Mouse (Mus musculus): ENCODE measurements at regions not wholly inside any gene's neighbourhood (a gene's known extent, or its start where the extent isn't known, plus 50 kb on each side); places are given as distances from the start of the nearest gene placed in this dataset.

DNA sequence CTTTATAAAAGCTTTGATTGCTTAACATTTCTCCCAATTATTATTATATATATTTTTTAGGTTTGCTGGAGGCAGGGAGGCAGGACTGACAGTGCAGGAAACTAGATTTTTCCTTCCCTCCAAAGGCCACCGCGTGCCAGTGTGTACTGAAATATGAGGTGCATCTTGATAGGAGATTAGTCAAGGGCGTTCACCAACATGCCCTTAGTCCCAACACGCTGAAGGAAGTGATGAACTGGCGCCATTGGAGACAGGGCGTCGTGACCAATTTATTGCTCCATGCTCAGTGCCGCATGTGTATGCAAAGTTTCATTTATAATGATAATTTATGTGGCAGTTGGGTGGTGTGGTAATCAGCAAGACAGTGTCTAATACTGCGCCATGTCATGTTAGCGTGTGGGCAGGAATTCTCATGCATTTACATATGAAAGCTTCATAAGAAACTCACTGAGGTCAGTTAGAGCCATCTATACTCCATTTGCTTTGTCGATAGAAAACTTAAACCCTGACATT is 66.2 kb downstream of the Isl1 start:
- H3K4me3 ChIP-seq: no peak overlapping the region
- 86% methylated on average over 11 of the region's 11 CpGs for WGBS
- no peaks in the 10 kb centered on the region for H3K9me3 ChIP-seq (replicated peaks)
- H3K4me1 ChIP-seq (replicated peaks): no peaks in the 10 kb centered on the region
- no peak overlapping the region for H3K27ac ChIP-seq (ENCODE audit: poor library complexity, severe bottlenecking)
- no peaks in the 10 kb centered on the region for H3K27me3 ChIP-seq (replicated peaks)
- H3K4me2 ChIP-seq: no peak overlapping the region
- ATAC-seq (ENCODE audit: insufficient number of reproducible peaks, low FRiP score): no peak
- H3K9ac ChIP-seq: no peak overlapping the region
- H3K36me3 ChIP-seq: no peaks in the 10 kb centered on the region

DNA sequence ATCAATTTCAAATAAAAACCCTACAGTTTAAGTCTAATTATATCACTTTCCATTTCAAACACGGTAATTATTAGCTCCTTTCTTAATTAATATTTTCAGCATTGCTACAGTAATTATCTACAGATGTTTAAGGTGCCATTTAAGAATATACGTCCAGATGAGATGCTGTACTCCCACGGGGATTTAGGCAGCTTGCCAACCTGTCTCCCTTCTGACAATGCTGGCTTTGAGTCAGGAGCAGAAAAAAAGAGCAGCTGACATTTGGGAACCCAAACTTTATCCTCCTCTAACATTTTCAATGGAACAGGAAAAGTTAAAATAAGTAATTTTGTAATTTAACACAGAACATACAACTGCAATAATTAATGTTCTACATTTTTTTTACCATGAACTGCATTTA is 94.4 kb downstream of the Isl1 start:
- no peak for ATAC-seq (ENCODE audit: insufficient number of reproducible peaks, low FRiP score)
- H3K4me2 ChIP-seq: no peak overlapping the region
- H3K4me1 ChIP-seq (replicated peaks): no peaks in the 10 kb centered on the region
- H3K9me3 ChIP-seq (replicated peaks): no peaks in the 10 kb centered on the region
- no peak overlapping the region for H3K9ac ChIP-seq
- H3K27ac ChIP-seq (ENCODE audit: poor library complexity, severe bottlenecking): no peak overlapping the region
- WGBS: 47% methylated on average over 3 of the region's 3 CpGs
- H3K27me3 ChIP-seq (replicated peaks): no peaks in the 10 kb centered on the region
- no peaks in the 10 kb centered on the region for H3K36me3 ChIP-seq
- no peak overlapping the region for H3K4me3 ChIP-seq

DNA sequence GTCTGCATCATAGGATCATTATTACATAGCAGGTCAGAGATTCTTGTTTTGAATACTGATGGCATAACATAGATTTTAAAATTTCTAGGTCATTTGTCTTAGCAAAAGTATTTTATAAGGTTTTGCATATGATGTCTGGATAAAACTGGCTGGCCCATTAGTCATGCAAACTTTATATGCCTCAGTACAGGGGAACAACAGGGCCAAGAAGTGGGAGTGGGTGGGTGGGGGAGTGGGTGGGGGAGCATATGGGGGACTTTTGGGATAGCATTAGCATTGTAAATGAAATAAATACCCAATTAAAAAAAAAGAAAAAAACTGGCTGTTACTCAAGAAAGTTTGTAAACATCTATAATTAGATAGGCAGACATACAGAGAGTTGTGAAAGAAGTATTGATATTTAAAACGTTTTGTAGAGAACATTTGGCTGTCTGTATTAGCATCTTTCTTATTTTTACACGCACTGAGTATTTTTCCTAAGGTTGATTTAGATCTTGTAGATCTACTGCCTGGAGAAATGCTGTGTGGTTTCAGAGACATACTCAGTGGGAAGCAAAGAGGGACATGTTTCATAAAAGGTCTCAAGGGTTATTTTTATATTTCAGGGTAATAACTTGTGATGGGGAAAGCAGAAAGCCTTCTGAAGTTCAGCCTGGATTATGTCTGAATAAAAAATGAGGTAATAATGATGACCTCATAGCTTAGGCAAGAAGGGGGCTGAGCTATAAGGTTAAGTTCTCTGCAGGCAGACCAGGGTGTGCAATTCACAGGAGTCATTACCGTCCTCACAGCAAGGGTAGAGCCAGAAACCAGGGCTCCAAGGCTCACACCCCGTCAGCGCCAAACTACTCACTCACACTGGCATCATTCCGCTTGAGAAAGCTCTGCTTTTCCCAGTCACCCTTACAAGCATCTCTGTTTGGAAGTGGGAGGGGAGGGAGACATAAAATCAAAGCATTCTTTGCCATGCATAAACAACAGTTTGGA is 95.4 kb downstream of the Isl1 start:
- H3K36me3 ChIP-seq: no peaks in the 10 kb centered on the region
- H3K4me1 ChIP-seq (replicated peaks): no peaks in the 10 kb centered on the region
- ATAC-seq (ENCODE audit: insufficient number of reproducible peaks, low FRiP score): no peak
- H3K4me3 ChIP-seq: no peak overlapping the region
- 36% methylated on average over 6 of the region's 6 CpGs for WGBS
- H3K27me3 ChIP-seq (replicated peaks): no peaks in the 10 kb centered on the region
- H3K27ac ChIP-seq (ENCODE audit: poor library complexity, severe bottlenecking): no peak overlapping the region
- H3K9me3 ChIP-seq (replicated peaks): no peaks in the 10 kb centered on the region
- H3K4me2 ChIP-seq: no peak overlapping the region
- no peak overlapping the region for H3K9ac ChIP-seq

GRCm38 (mm10) chr13:116201177-116201920 is 108.1 kb downstream of the Isl1 start:
- no peak overlapping the region for H3K9ac ChIP-seq
- H3K4me1 ChIP-seq (replicated peaks): no peaks in the 10 kb centered on the region
- peak overlapping the region; percentile 27 for H3K4me3 ChIP-seq
- H3K36me3 ChIP-seq: no peaks in the 10 kb centered on the region
- H3K4me2 ChIP-seq: peak overlapping the region; percentile 59
- H3K27me3 ChIP-seq (replicated peaks): no peaks in the 10 kb centered on the region
- H3K9me3 ChIP-seq (replicated peaks): no peaks in the 10 kb centered on the region
- peak; percentile 77 for ATAC-seq (ENCODE audit: insufficient number of reproducible peaks, low FRiP score)
- WGBS: 4% methylated on average over 11 of the region's 11 CpGs
- H3K27ac ChIP-seq (ENCODE audit: poor library complexity, severe bottlenecking): no peak overlapping the region

- H3K27me3 ChIP-seq (replicated peaks): peaks cover 20% of the 10 kb centered on the region
- peak overlapping the region; percentile 8; the same call in 1 of the 2 replicates for H3K4me3 ChIP-seq
- no peak overlapping the region for H3K27ac ChIP-seq (ENCODE audit: poor library complexity, severe bottlenecking)
- no peaks in the 10 kb centered on the region for H3K9me3 ChIP-seq (replicated peaks)
- no peak overlapping the region for H3K9ac ChIP-seq
- H3K4me2 ChIP-seq: peak overlapping the region; percentile 59
- no peak for ATAC-seq (ENCODE audit: insufficient number of reproducible peaks, low FRiP score)
- H3K4me1 ChIP-seq (replicated peaks): peaks cover 9% of the 10 kb centered on the region
- WGBS: 14% methylated on average over 7 of the region's 7 CpGs
- no peaks in the 10 kb centered on the region for H3K36me3 ChIP-seq
These were observed 122.4 kb downstream of the Isl1 start for GRCm38 (mm10) chr13:116187059-116187458.

DNA sequence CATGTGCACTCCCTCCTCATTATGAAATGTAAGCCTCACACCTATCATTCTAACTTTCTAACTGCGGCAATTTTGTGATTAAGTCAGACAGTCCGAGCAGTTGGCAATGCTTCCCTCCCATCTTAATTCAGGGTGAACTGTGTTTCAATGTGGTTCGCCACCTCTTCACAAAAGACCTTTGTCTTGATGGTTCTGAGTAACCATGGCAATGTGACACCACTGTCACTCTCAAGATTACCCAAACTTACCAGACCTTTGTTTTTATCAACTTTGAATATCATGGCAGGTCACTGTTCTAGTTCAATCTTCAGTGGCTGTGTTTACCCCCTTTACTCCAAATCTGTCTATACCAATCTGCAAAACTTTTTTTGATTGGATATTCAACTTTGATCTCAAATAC is 131.7 kb downstream of the Isl1 start:
- no peaks in the 10 kb centered on the region for H3K4me1 ChIP-seq (replicated peaks)
- no peak overlapping the region for H3K9ac ChIP-seq
- H3K27ac ChIP-seq (ENCODE audit: poor library complexity, severe bottlenecking): no peak overlapping the region
- no peaks in the 10 kb centered on the region for H3K36me3 ChIP-seq
- no peaks in the 10 kb centered on the region for H3K9me3 ChIP-seq (replicated peaks)
- no peak for ATAC-seq (ENCODE audit: insufficient number of reproducible peaks, low FRiP score)
- H3K27me3 ChIP-seq (replicated peaks): peaks cover 8% of the 10 kb centered on the region
- no peak overlapping the region for H3K4me2 ChIP-seq
- WGBS: 80% methylated on average over 3 of the region's 3 CpGs
- no peak overlapping the region for H3K4me3 ChIP-seq

- no peaks in the 10 kb centered on the region for H3K4me1 ChIP-seq (replicated peaks)
- no peaks in the 10 kb centered on the region for H3K36me3 ChIP-seq
- H3K27ac ChIP-seq (ENCODE audit: poor library complexity, severe bottlenecking): no peak overlapping the region
- no peaks in the 10 kb centered on the region for H3K9me3 ChIP-seq (replicated peaks)
- 6% methylated on average over 3 of the region's 3 CpGs for WGBS
- no peak overlapping the region for H3K4me3 ChIP-seq
- ATAC-seq (ENCODE audit: insufficient number of reproducible peaks, low FRiP score): no peak
- no peak overlapping the region for H3K4me2 ChIP-seq
- no peak overlapping the region for H3K9ac ChIP-seq
- no peaks in the 10 kb centered on the region; the same call in 1 of the 2 replicates for H3K27me3 ChIP-seq (replicated peaks)
These were observed 134.5 kb downstream of the Isl1 start for GRCm38 (mm10) chr13:116174976-116175375.

DNA sequence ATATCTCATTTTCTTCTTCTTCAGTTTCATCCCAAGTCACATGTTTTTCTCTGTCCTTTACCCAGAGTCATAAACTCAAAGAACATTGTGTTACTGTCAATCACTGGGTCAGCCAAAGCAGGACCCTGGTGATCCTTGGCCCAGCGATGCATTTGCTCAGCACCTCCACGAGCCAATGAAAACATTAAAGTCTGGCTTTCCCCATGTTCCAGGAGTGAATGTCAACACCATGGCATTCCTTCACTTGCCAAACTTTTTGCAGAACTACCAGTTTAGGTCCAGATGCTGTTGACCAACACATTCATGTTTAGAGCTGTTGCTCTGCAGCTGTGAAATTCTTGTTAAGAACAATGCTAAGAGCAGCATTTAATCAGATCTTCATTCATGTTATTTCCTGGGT is 135.6 kb downstream of the Isl1 start:
- ATAC-seq (ENCODE audit: insufficient number of reproducible peaks, low FRiP score): no peak
- Histone ChIP-seq H3K4me3 (no peak overlapping the region), H3K4me2 (no peak overlapping the region), H3K36me3 (no peaks in the 10 kb centered on the region), H3K9me3 (replicated peaks) (no peaks in the 10 kb centered on the region), H3K27ac (ENCODE audit: poor library complexity, severe bottlenecking) (no peak overlapping the region), H3K4me1 (replicated peaks) (no peaks in the 10 kb centered on the region), H3K27me3 (replicated peaks) (no peaks in the 10 kb centered on the region; the same call in 1 of the 2 replicates), H3K9ac (no peak overlapping the region)
- 42% methylated on average over 2 of the region's 2 CpGs for WGBS

DNA sequence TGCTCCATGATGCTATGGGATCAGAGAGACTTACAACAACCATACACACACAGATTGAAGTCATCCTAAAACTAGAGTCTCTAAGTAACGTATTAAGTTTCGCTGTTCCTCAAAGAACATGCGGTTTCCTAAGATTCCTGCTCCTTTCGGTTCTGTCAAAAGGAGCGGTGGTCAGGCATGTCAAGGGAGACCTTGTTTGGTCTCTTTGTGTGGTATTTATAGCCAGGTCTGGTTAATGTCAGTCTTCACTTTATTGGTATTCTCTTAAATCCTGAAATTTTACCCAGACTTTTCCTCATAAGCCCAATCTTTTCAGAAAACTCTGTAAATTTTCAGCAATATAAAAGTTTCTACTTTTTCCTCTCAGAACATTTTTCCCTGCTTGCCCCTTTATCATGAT is 166.5 kb downstream of the Isl1 start:
- H3K4me1 ChIP-seq (replicated peaks): no peaks in the 10 kb centered on the region
- ATAC-seq (ENCODE audit: insufficient number of reproducible peaks, low FRiP score): no peak
- no peaks in the 10 kb centered on the region for H3K27me3 ChIP-seq (replicated peaks)
- no peak overlapping the region for H3K4me3 ChIP-seq
- no peaks in the 10 kb centered on the region for H3K36me3 ChIP-seq
- no peaks in the 10 kb centered on the region for H3K9me3 ChIP-seq (replicated peaks)
- no peak overlapping the region for H3K9ac ChIP-seq
- no peak overlapping the region for H3K27ac ChIP-seq (ENCODE audit: poor library complexity, severe bottlenecking)
- H3K4me2 ChIP-seq: peak overlapping the region; percentile 43
- 30% methylated on average over 5 of the region's 5 CpGs for WGBS

DNA sequence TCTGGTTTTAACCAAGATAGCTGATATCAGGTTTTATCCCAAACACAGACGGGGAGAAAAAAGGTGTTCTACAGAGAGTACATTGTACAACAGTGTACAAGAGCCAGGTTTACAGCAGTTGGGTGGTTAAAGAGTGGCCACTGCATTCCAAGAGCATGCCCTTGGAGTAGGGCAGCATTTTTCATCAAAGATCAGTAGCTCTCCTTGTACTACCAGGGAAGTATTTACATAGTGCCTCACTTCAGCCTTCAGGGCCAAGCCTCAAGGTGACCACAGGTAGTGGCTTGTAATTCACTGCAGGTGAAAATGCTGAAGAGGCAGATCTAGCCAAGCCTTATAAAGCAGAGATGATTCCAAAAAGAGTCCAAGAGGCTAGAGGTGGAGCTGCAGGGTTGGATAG is 190.8 kb downstream of the Isl1 start:
- H3K4me2 ChIP-seq: no peak overlapping the region
- no peaks in the 10 kb centered on the region for H3K36me3 ChIP-seq
- H3K9me3 ChIP-seq (replicated peaks): no peaks in the 10 kb centered on the region
- H3K9ac ChIP-seq: no peak overlapping the region
- no peak overlapping the region for H3K27ac ChIP-seq (ENCODE audit: poor library complexity, severe bottlenecking)
- H3K27me3 ChIP-seq (replicated peaks): no peaks in the 10 kb centered on the region
- no peaks in the 10 kb centered on the region for H3K4me1 ChIP-seq (replicated peaks)
- WGBS: 71% methylated on average over 1 of the region's 1 CpGs
- no peak for ATAC-seq (ENCODE audit: insufficient number of reproducible peaks, low FRiP score)
- H3K4me3 ChIP-seq: no peak overlapping the region

Measured in heart, embryonic 12.5 days (tissue).